Mouse (Mus musculus) layer of hippocampus, adult 8-10 months (tissue): ENCODE measurements at regions not wholly inside any gene's neighbourhood (a gene's known extent, or its start where the extent isn't known, plus 50 kb on each side); places are given as distances from the start of the nearest gene placed in this dataset.

Experiments used
- DNase-seq, 2 experiments: peaks; one replicate each; pipeline ENCODE4 v3.0.0; 2022; ENCODE audit warnings: low spot score in 2 of 2

- DNase-seq = no peak
These were observed 86.2 kb upstream of the Slc25a26 start for GRCm38 (mm10) chr6:94413987-94414360.

- DNase-seq = no peak
These were observed 86.7 kb upstream of the Slc25a26 start for GRCm38 (mm10) chr6:94413297-94413986.

- DNase-seq = no peak
These were observed 87.8 kb upstream of the Slc25a26 start for GRCm38 (mm10) chr6:94412341-94412740.

- DNase-seq = no peak
These were observed 89.7 kb upstream of the Slc25a26 start for GRCm38 (mm10) chr6:94410480-94410879.

GRCm38 (mm10) chr6:94408996-94409395, 91.1 kb upstream of the Slc25a26 start:
- DNase-seq = no peak

GRCm38 (mm10) chr6:94407751-94408150, 92.4 kb upstream of the Slc25a26 start:
- no peak for DNase-seq

GRCm38 (mm10) chr6:94405371-94406076, 94.6 kb upstream of the Slc25a26 start:
- no peak for DNase-seq

- no peak for DNase-seq
These were observed 98.3 kb upstream of the Slc25a26 start for GRCm38 (mm10) chr6:94401617-94402481.

- DNase-seq = peak in 1 of 2 experiments; percentile 37
These were observed 99.0 kb upstream of the Slc25a26 start for GRCm38 (mm10) chr6:94401061-94401591.

- peak in 1 of 2 experiments; percentile 20 for DNase-seq
These were observed 99.6 kb upstream of the Slc25a26 start for GRCm38 (mm10) chr6:94400471-94401051.

- DNase-seq = no peak
These were observed 107.4 kb upstream of the Magi1 start for GRCm38 (mm10) chr6:94391134-94391533.

- no peak for DNase-seq
These were observed 106.7 kb upstream of the Magi1 start for GRCm38 (mm10) chr6:94390403-94390802.

- DNase-seq = no peak
These were observed 106.0 kb upstream of the Magi1 start for GRCm38 (mm10) chr6:94389716-94390115.

GRCm38 (mm10) chr6:94387648-94388047, 103.9 kb upstream of the Magi1 start:
- no peak for DNase-seq

GRCm38 (mm10) chr6:94385531-94385930, 101.8 kb upstream of the Magi1 start:
- no peak for DNase-seq

GRCm38 (mm10) chr6:94369991-94370390, 86.3 kb upstream of the Magi1 start:
- DNase-seq = no peak

- no peak for DNase-seq
These were observed 80.2 kb upstream of the Magi1 start for GRCm38 (mm10) chr6:94363951-94364350.

GRCm38 (mm10) chr6:94362626-94363025, 78.9 kb upstream of the Magi1 start:
- no peak for DNase-seq

- DNase-seq = no peak
These were observed 73.9 kb upstream of the Magi1 start for GRCm38 (mm10) chr6:94357568-94357967.

- DNase-seq = no peak
These were observed 70.9 kb upstream of the Magi1 start for GRCm38 (mm10) chr6:94354451-94355095.

- DNase-seq = peak; percentile 4 to 17
These were observed 60.6 kb upstream of the Magi1 start for GRCm38 (mm10) chr6:94344296-94344695.
